Mouse (Mus musculus) liver, adult 2 months (tissue): Measurements from ENCODE around the gene 4930469K13Rik. TPM values are rescaled to one million over a fixed set of nuclear protein-coding genes. Genes with fewer than 3 reads are reported as not detected.
A peak's percentile ranks its signal among the peaks of the same experiment; 100 is the strongest.

Experiments
- DNase-seq: peaks from one replicate; pipeline ENCODE4 v3.0.0-alpha.2; 2011; ENCODE audit warnings: low read depth, low spot score; ENCODE audit errors: extremely low read depth
- H3K27ac ChIP-seq: fragments of 200-500 bp; replicated peaks from 2 replicates; pipeline ENCODE4 v1.5.1; 2012; ENCODE audit warnings: low read depth, mild to moderate bottlenecking, control low read depth, inconsistent platforms, low read length; ENCODE audit not compliant: insufficient read depth
- H3K27me3 ChIP-seq: fragments of 200-500 bp; 2 replicates; pipeline ENCODE4 v1.6.1; 2012; ENCODE audit warnings: mild to moderate bottlenecking, moderate library complexity, low read length, inconsistent platforms; ENCODE audit not compliant: control insufficient read depth, insufficient read depth
- H3K36me3 ChIP-seq: fragments of 200-500 bp; 2 replicates; pipeline ENCODE4 v1.6.1; 2012; ENCODE audit warnings: low read length, inconsistent platforms; ENCODE audit not compliant: control insufficient read depth, insufficient read depth
- H3K4me1 ChIP-seq: fragments of 200-500 bp; 2 replicates; pipeline ENCODE4 v1.6.1; 2011; ENCODE audit warnings: low read length; ENCODE audit not compliant: control insufficient read depth, insufficient read depth
- H3K4me3 ChIP-seq: fragments of 200-500 bp; 2 replicates; pipeline ENCODE4 v1.5.1; 2011; ENCODE audit warnings: low read depth, mild to moderate bottlenecking, control low read depth, low read length, moderate library complexity; ENCODE audit not compliant: insufficient read depth
- H3K79me2 ChIP-seq: fragments of 200-500 bp; 2 replicates; pipeline ENCODE4 v1.6.1; 2012; ENCODE audit warnings: inconsistent platforms, mild to moderate bottlenecking, low read length, moderate library complexity; ENCODE audit not compliant: control insufficient read depth, insufficient read depth
- H3K9ac ChIP-seq: fragments of 200-500 bp; 2 replicates; pipeline ENCODE4 v1.6.1; 2012; ENCODE audit warnings: low read depth, mild to moderate bottlenecking, control low read depth, inconsistent platforms, low read length
- CTCF ChIP-seq: fragments of 200-500 bp; IDR thresholded peaks from 2 replicates; pipeline ENCODE4 v1.5.1; 2011; ENCODE audit warnings: low read depth, low read length, control low read depth
- POLR2A ChIP-seq: fragments of 200-500 bp; IDR thresholded peaks from 2 replicates; pipeline ENCODE4 v1.6.1; 2011; ENCODE audit warnings: low read length, control low read depth; ENCODE audit not compliant: insufficient read depth; ENCODE audit errors: extremely low read depth
- WGBS: fragments of 180-500 bp; shearing (Covaris S2); methylation state at CpG from one replicate; pipeline ENCODE4 v1.1.7; 2018; 5-methylcytosine and 5-hydroxymethylcytosine counted together
- polyA plus RNA-seq: library from polyadenylated mRNA; depleted of rRNA; stranded (reverse); fragments of >200 nt; gene quantifications from 2 replicates; pipeline ENCODE4 v1.2.3, GENCODE M21; 2012
- total RNA-seq: library from RNA; depleted of rRNA; stranded (reverse); fragments of >200 nt; gene quantifications from 2 replicates; pipeline ENCODE4 v1.2.3, GENCODE M21; 2014

Gene 4930469K13Rik
- total and polyA plus RNA-seq, 2 experiments = not detected

DNA sequence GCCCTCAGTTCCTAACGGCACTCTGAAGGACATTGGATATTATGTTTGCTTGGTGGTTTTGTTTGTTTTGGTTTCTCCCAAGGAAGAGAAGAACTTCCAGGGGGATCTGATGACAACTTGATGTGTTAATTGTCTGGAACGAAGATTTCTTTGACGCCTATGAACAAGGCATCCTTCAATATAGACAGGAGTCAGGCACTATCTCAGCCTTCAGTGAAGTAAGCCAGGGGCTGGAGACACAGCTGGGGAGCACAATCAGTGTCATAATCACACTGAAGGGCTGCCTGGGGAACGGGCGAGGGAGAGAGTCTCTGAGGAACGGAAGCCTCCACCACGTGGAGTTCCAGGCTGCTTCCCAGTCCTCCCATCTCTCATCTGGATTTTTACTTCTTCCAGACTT lies 26.5 kb upstream of the 4930469K13Rik start:
- H3K9ac ChIP-seq = no peak overlapping the region
- DNase-seq = no peak
- no peak overlapping the region for H3K4me3 ChIP-seq
- H3K79me2 ChIP-seq = no peaks in the 10 kb centered on the region
- no peak overlapping the region for H3K27ac ChIP-seq
- H3K4me1 ChIP-seq = no peaks in the 10 kb centered on the region
- TF ChIP-seq CTCF (no peak), POLR2A (no peak)
- no peaks in the 10 kb centered on the region for H3K36me3 ChIP-seq
- 62% methylated on average over 7 of the region's 7 CpGs for WGBS
- H3K27me3 ChIP-seq = no peaks in the 10 kb centered on the region

DNA sequence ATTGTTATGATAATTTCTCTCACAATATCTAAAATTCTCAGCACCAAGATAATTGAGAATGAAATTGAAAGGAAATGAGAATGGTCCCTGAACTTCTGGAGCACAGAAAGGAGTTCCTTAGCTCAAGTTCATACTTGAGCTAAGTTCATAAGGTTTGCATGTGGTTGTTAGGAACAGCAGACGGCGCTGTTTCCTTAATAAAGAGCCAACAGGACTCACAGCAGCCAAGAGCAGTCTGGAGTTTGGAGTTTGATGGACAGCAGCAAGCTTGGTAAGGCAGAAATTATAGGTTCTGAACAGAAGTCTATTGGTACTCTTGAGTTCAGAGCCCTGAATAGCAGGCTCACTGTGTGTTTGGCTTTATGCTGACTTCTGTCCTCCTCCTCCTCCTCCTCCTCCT lies 24.8 kb upstream of the 4930469K13Rik start:
- no peak overlapping the region for H3K9ac ChIP-seq
- no peak for TF ChIP-seq POLR2A
- no peak for TF ChIP-seq CTCF
- H3K27me3 ChIP-seq = no peaks in the 10 kb centered on the region
- no peaks in the 10 kb centered on the region for H3K79me2 ChIP-seq
- H3K4me1 ChIP-seq = no peaks in the 10 kb centered on the region
- no peaks in the 10 kb centered on the region for H3K36me3 ChIP-seq
- peak; percentile 9 for DNase-seq
- WGBS = 26% methylated on average over 2 of the region's 2 CpGs
- no peak overlapping the region for H3K4me3 ChIP-seq
- H3K27ac ChIP-seq = no peak overlapping the region

DNA sequence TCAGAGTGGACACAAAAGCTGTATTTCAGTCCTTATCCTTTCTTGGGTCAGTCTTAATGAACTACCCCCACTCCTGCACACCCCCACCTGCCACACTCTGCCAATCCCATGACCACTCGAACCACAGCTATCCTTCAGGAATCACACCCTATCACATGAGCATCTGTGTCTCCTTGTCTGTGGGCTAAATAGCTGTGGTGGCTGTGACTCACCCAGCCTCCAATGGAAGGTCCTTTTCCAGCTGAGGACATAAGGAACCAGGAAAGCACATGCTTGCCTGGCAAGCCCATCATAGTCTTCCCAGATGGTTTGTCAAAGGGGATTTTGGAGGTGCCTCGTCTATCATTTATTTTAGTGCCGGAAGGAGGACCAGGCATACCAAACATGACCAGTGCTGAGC lies 20.0 kb upstream of the 4930469K13Rik start:
- no peak overlapping the region for H3K9ac ChIP-seq
- no peak overlapping the region for H3K4me3 ChIP-seq
- WGBS = 81% methylated on average over 3 of the region's 3 CpGs
- H3K4me1 ChIP-seq = no peaks in the 10 kb centered on the region
- no peaks in the 10 kb centered on the region for H3K27me3 ChIP-seq
- no peaks in the 10 kb centered on the region for H3K79me2 ChIP-seq
- no peak for DNase-seq
- H3K36me3 ChIP-seq = no peaks in the 10 kb centered on the region
- no peak overlapping the region for H3K27ac ChIP-seq
- TF ChIP-seq POLR2A (no peak), CTCF (no peak)

DNA sequence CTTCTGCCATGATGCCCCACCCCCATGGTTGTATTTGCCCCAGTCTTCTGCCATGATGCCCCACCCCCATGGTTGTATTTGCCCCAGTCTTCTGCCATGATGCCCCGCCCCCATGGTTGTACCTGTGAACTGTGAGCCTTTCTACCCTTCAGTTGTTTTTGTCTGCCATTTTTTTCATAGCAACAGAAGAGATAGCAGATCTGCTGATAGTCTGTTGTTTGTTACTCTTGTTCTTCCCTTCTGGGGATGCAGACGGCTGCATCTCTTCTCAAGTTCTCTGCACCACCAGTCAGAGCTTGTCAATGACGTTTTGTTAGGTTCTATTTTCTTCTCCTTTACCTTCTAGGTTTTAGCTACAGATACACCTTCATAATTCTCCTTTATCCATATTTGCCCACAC lies 19.2 kb upstream of the 4930469K13Rik start:
- DNase-seq = no peak
- no peaks in the 10 kb centered on the region for H3K79me2 ChIP-seq
- no peaks in the 10 kb centered on the region for H3K4me1 ChIP-seq
- H3K27me3 ChIP-seq = no peaks in the 10 kb centered on the region
- no peak overlapping the region for H3K9ac ChIP-seq
- TF ChIP-seq POLR2A = no peak
- no peak for TF ChIP-seq CTCF
- no peak overlapping the region for H3K4me3 ChIP-seq
- no peaks in the 10 kb centered on the region for H3K36me3 ChIP-seq
- WGBS = 78% methylated on average over 3 of the region's 3 CpGs
- no peak overlapping the region for H3K27ac ChIP-seq

DNA sequence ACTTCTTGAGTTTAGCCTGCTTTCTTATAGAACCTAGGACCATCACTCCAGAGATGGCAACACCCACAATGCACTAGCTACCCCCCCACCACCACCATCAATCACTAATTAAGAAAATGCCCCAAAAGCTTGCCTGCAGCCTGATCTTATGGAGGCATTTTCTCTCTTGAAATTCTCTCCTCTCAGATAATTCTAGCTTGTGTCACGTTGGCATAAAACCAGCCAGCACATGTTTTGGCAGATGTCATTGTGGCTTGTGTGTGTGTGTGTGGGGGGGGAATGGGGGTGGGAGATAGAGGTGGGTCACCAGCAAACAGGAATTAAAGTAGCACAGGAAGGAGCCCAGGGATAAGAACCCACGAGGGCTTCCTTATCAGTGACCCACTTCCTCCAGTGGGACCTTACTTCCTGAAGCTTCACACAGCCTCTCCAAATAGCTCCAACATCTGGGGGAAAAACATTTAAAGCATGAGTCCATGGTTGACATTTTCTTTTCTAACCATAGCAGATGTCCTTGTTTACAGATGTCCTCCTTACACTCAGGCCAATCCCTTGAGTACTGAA lies 18.3 kb upstream of the 4930469K13Rik start:
- H3K4me3 ChIP-seq = no peak overlapping the region
- H3K36me3 ChIP-seq = no peaks in the 10 kb centered on the region
- H3K27me3 ChIP-seq = no peaks in the 10 kb centered on the region
- no peaks in the 10 kb centered on the region for H3K79me2 ChIP-seq
- DNase-seq = peak; percentile 9
- TF ChIP-seq CTCF (no peak), POLR2A (no peak)
- H3K27ac ChIP-seq = no peak overlapping the region
- no peak overlapping the region for H3K9ac ChIP-seq
- 43% methylated on average over 2 of the region's 2 CpGs for WGBS
- no peaks in the 10 kb centered on the region for H3K4me1 ChIP-seq

DNA sequence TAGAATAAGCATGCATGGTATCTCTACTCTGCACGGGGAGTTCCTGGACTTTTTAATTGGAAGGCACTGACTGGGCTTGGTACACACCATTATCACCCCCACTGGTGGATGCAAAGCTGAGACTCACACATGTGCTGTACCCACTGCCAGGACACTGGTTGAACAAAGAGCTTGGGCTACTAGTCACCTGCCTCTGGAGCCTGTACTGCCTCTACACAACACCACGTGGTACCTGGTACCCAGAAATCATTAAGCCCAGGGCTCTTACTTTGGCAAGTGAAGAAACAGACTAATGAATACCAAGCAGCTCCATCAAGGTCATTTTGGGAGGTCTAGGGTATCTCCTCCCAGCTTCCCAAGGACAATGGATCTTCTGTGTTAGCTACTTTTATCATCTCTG lies 15.4 kb upstream of the 4930469K13Rik start:
- Histone ChIP-seq H3K36me3 (no peaks in the 10 kb centered on the region), H3K79me2 (no peaks in the 10 kb centered on the region), H3K9ac (no peak overlapping the region), H3K27ac (no peak overlapping the region), H3K4me1 (no peaks in the 10 kb centered on the region), H3K4me3 (no peak overlapping the region), H3K27me3 (no peaks in the 10 kb centered on the region)
- no peak for DNase-seq
- TF ChIP-seq POLR2A = no peak
- 57% methylated on average over 2 of the region's 2 CpGs for WGBS
